Mouse (Mus musculus): ENCODE measurements at regions not wholly inside any gene's neighbourhood (a gene's known extent, or its start where the extent isn't known, plus 50 kb on each side); places are given as distances from the start of the nearest gene placed in this dataset.
"Not testable (repeated sequence)": the region's sequence is repeated elsewhere in the genome, so short reads cannot be mapped to it uniquely, and the experiment has no call there.

DNA sequence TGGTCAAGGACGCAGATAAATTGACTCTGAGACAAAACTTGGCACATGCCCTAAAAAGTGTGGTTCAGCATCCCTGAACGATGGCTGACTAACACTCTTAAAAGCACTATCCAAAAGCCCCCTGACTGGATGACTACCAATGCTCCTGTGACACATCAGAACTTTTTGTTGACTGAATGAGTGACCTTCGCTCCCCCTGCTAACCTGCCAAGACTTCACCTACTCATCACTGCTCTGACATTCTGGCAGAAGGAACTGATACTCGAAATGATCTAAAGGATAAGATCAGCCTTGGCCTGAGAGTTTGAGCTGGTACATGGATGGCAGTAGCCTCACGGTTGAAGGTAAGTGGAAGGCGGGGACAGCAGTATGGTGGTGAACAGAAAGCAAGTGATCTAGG, 62.4 kb upstream of the Tgm3 start:
- not testable (repeated sequence) for DNase-seq (ENCODE audit: extremely low spot score)

- DNase-seq (ENCODE audit: extremely low spot score), result no peak
These were observed 59.7 kb upstream of the Tgm3 start for GRCm38 (mm10) chr2:129952486-129952885.

DNA sequence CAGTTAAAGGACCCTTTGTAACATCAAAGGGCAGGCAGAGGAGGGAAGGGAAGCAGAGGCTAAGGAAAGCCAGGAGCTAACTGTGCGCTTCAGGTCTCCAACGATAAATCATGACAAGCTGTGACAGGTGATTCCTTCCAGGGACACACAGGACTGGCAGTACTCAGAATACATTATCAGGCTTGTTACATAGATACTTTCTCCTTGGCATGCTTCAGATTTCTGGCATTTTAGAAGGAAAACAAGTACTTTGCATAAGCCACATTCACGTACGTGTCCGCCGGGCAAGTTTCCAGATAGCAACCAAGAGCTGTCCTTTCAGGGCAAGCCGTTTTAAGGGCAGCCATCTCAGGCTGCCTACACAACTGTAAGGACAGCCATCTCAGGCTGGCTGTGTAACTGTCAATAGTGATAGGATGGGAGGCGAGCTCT, 56.9 kb upstream of the Tgm3 start:
- DNase-seq (ENCODE audit: extremely low spot score), result peak; percentile 29

DNA sequence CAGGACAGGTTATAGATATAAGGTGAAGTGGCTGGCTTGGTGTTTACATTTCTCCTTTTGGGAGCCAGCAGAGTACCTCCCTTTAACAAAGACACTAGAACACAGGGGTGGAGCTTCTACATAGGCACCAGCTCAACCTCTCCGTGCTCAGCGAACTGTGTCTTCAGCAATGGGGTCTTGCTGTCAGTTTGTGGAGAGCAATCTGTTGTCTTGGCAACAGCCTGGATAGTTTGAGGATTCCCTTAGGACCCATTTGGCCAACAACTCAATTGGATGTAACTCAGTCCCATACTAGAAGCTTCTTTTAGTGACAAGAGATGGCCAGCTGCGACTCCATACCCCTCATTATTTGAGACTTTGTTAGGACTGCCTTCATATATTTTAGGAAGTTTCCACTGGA, 54.0 kb upstream of the Tgm3 start:
- no peak for DNase-seq (ENCODE audit: extremely low spot score)

DNA sequence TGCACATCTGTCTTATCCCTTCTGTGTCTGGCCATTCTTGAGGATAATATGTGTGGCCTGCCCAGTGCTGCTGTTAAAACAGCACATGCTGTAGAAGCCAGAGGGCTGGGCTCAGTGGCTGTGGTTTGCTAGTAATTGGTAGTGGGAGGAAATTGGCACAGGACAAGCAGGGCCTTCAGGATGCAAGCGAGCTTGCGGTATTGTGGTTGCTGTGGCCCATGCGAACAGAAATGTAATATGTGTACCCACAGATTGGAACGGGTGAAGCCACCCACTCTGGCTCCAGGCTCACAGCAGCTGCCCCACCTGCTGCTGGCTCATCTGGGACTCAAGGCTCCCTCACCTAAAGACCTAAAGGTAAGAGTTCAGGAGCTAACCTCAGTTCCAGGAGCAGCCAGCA, 51.8 kb upstream of the Tgm3 start:
- DNase-seq (ENCODE audit: extremely low spot score), result no peak

DNA sequence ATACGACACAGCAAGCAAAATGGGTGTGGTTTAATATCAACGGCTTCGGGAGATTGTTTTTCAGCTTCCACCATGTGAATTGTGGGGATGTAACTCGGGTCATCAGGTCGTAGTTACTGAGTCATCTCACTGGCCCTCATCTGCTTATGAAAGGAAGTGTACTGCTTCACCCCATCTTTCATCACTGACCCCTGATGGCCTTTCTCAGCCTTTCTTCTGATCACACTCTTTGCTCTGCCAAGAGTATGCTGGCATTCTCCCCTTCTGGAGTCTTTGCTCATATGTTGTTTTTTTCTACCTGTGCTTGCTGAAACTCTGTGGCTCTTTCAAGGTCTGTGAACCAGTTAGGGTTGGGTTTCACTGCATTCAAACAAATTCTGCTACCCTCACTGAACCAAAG, 50.6 kb upstream of the Tgm3 start:
- no peak for DNase-seq (ENCODE audit: extremely low spot score)

Data from embryo, embryonic 9.5 days (tissue).